Mouse (Mus musculus) heart, adult 2 months (tissue): ENCODE measurements at regions not wholly inside any gene's neighbourhood (a gene's known extent, or its start where the extent isn't known, plus 50 kb on each side); places are given as distances from the start of the nearest gene placed in this dataset.
A peak's percentile ranks its signal among the peaks of the same experiment; 100 is the strongest.

Source experiments
- DNase-seq, 2 experiments: peaks; one replicate each; pipeline ENCODE4 v3.0.0; 2021
- H3K27ac ChIP-seq: fragments of 200-600 bp; 2 replicates; pipeline ENCODE4 v1.8.1; 2022
- H3K27me3 ChIP-seq: fragments of 200-500 bp; 2 replicates; pipeline ENCODE4 v1.6.1; 2012; ENCODE audit warnings: mild to moderate bottlenecking, low read length, inconsistent platforms, mixed read lengths; ENCODE audit not compliant: control insufficient read depth, insufficient read depth
- H3K36me3 ChIP-seq: fragments of 200-500 bp; 2 replicates; pipeline ENCODE4 v1.6.1; 2012; ENCODE audit warnings: low read length, inconsistent platforms; ENCODE audit not compliant: control insufficient read depth, insufficient read depth
- H3K4me1 ChIP-seq: fragments of 200-500 bp; 2 replicates; pipeline ENCODE4 v1.6.1; 2011; ENCODE audit warnings: low read length; ENCODE audit not compliant: control insufficient read depth, insufficient read depth
- H3K4me3 ChIP-seq: fragments of 200-600 bp; 2 replicates; pipeline ENCODE4 v1.8.1; 2022
- H3K79me2 ChIP-seq: fragments of 200-500 bp; replicated peaks from 2 replicates; pipeline ENCODE4 v1.6.1; 2012; ENCODE audit warnings: mild to moderate bottlenecking, inconsistent platforms, low read length, moderate library complexity, mixed read lengths; ENCODE audit not compliant: control insufficient read depth, insufficient read depth
- H3K9ac ChIP-seq: fragments of 200-500 bp; 2 replicates; pipeline ENCODE4 v1.6.1; 2012; ENCODE audit warnings: low read depth, mild to moderate bottlenecking, control low read depth, inconsistent platforms, low read length, mixed read lengths
- CTCF ChIP-seq: fragments of 200-600 bp; IDR thresholded peaks from 2 replicates; pipeline ENCODE4 v1.8.1; 2022; ENCODE audit warnings: antibody characterized with exemption, mild to moderate bottlenecking, moderate library complexity
- EP300 ChIP-seq: fragments of 200-500 bp; IDR thresholded peaks from 2 replicates; pipeline ENCODE4 v1.6.1; 2011; ENCODE audit warnings: low read depth, low read length, control low read depth; ENCODE audit not compliant: insufficient read depth
- POLR2A ChIP-seq: fragments of 200-500 bp; IDR thresholded peaks from 2 replicates; pipeline ENCODE4 v1.6.1; 2011; ENCODE audit warnings: mild to moderate bottlenecking, low read depth, low read length, control low read depth; ENCODE audit not compliant: insufficient read depth
- WGBS: fragments of 180-500 bp; shearing (Covaris S2); methylation state at CpG from one replicate; pipeline ENCODE4 v1.1.7; 2018; 5-methylcytosine and 5-hydroxymethylcytosine counted together
- intact Hi-C: fragments of 180-260 bp; cut with DNase I; formaldehyde crosslinking; loops from one replicate; pipeline ENCODE4 v1.15.1; 2025

- Histone ChIP-seq H3K27ac (peak overlapping the region; percentile 73), H3K27me3 (no peaks in the 10 kb centered on the region), H3K79me2 (no peaks in the 10 kb centered on the region), H3K4me3 (no peak overlapping the region), H3K4me1 (peaks cover 1% of the 10 kb centered on the region), H3K36me3 (no peaks in the 10 kb centered on the region), H3K9ac (no peak overlapping the region)
- no peak for DNase-seq
- no peak for TF ChIP-seq POLR2A
- TF ChIP-seq CTCF, result no peak
- no peak for TF ChIP-seq EP300
- 98% methylated on average over 8 of the region's 8 CpGs for WGBS
- intact Hi-C loops, result loop anchor here (2.0 kb wide), 1 partner anchor 62 kb away; no protein-coding TSS in a partner anchor
Observed at GRCm38 (mm10) chr4:150775281-150775680, 78.4 kb upstream of the Errfi1 start.

- WGBS, result 69% methylated on average over 7 of the region's 7 CpGs
- Histone ChIP-seq H3K9ac (no peak overlapping the region), H3K4me3 (no peak overlapping the region), H3K27ac (peak overlapping the region; percentile 38), H3K4me1 (peaks cover 1% of the 10 kb centered on the region), H3K79me2 (no peaks in the 10 kb centered on the region), H3K27me3 (no peaks in the 10 kb centered on the region), H3K36me3 (no peaks in the 10 kb centered on the region)
- DNase-seq, result peak in 1 of 2 experiments; percentile 36
- intact Hi-C loops, result loop anchor here (2.0 kb wide), 1 partner anchor 62 kb away; no protein-coding TSS in a partner anchor
- TF ChIP-seq CTCF (peak; percentile 16; the same call in 1 of the 2 replicates), POLR2A (no peak)
Observed at GRCm38 (mm10) chr4:150774289-150774914, 79.3 kb upstream of the Errfi1 start.

- Histone ChIP-seq H3K79me2 (no peaks in the 10 kb centered on the region), H3K36me3 (no peaks in the 10 kb centered on the region), H3K4me3 (no peak overlapping the region), H3K9ac (no peak overlapping the region), H3K27ac (peak overlapping the region; percentile 65), H3K27me3 (no peaks in the 10 kb centered on the region), H3K4me1 (no peaks in the 10 kb centered on the region)
- WGBS, result 44% methylated on average over 6 of the region's 6 CpGs
- intact Hi-C loops, result no loop called here
- peak; percentile 66 to 81 for DNase-seq
- TF ChIP-seq POLR2A, result no peak
- TF ChIP-seq EP300, result peak; percentile 87
Observed at GRCm38 (mm10) chr4:150771922-150772651, 81.6 kb upstream of the Errfi1 start.

- DNase-seq, result no peak
- Histone ChIP-seq H3K27ac (peak overlapping the region; percentile 65), H3K4me1 (no peaks in the 10 kb centered on the region), H3K9ac (no peak overlapping the region), H3K27me3 (no peaks in the 10 kb centered on the region), H3K79me2 (no peaks in the 10 kb centered on the region), H3K36me3 (no peaks in the 10 kb centered on the region), H3K4me3 (no peak overlapping the region)
- WGBS, result 59% methylated on average over 2 of the region's 2 CpGs
- intact Hi-C loops, result no loop called here
- TF ChIP-seq POLR2A (no peak), CTCF (no peak), EP300 (no peak)
Observed at GRCm38 (mm10) chr4:150771469-150771868, 82.2 kb upstream of the Errfi1 start.

- 51% methylated on average over 7 of the region's 7 CpGs for WGBS
- DNase-seq, result no peak
- Histone ChIP-seq H3K4me1 (no peaks in the 10 kb centered on the region), H3K36me3 (no peaks in the 10 kb centered on the region), H3K27ac (no peak overlapping the region), H3K9ac (no peak overlapping the region), H3K4me3 (no peak overlapping the region), H3K27me3 (no peaks in the 10 kb centered on the region), H3K79me2 (no peaks in the 10 kb centered on the region)
- intact Hi-C loops, result no loop called here
- TF ChIP-seq POLR2A (no peak), EP300 (no peak)
Observed at GRCm38 (mm10) chr4:150769043-150769442, 84.7 kb upstream of the Errfi1 start.
